In the genomic region with DNA sequence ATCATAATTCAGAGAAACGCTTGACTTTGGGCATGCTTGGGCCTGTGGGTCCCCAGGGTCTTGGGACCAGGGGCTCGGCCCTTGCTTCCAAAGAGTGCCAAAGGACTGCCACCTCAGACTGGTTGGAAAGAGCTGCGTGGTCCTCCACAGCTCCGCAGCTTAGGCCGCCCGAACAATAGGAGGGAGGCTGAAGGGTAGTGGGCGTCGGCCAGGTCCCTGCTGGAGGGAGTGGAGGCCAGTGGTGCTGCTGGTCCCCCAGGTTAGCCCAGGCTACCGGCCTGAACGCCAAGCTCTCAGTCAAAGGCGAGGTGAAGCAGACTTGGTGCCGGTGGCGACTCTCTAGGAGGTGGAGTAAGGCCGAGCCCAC, we compare ENCODE assay signal across 8 mouse cellular contexts. TPM values are rescaled to one million over a fixed set of nuclear protein-coding genes. Genes with fewer than 3 reads are reported as not detected.
A peak's percentile ranks its signal among the peaks of the same experiment; 100 is the strongest.
DNase-seq lines count a peak whose midpoint lies in the region; ATAC-seq and TF ChIP-seq lines count a peak whose summit lies in the region.

No protein-coding gene starts in this region.

- DNase-seq in frontal cortex, adult 2 months (ENCODE audit: extremely low spot score in 1 of 2, low spot score in 1 of 2) = no peak
- peak; percentile 27 for DNase-seq in ovary, postnatal 36 days (ENCODE audit: low spot score)
- DNase-seq in ovary, postnatal 14 days (ENCODE audit: low spot score) = no peak
- DNase-seq in left cerebral cortex, adult 18-20 months (ENCODE audit: low spot score in 2 of 2) = no peak
- DNase-seq in thymus, postnatal 36 days = no peak

- no peak for TF ChIP-seq CTCF in small intestine, adult 2 months (IDR thresholded peaks at IDR 0.05; ENCODE audit: extremely low read depth, insufficient read length, insufficient replicate concordance, low read depth, low read length)

- 0 out of 2 replicates have a peak overlapping the region, but pooled peaks have one; percentile 23 for H3K27ac ChIP-seq in limb, embryonic 12.5 days
- no peak overlapping the region for H3K27ac ChIP-seq in small intestine, adult 2 months (ENCODE audit: insufficient read depth, low read depth, low read length)

- H3K4me1 ChIP-seq in limb, embryonic 12.5 days (replicated peaks) = peaks cover 10% of the 10 kb centered on the region
- peaks cover 20% of the 10 kb centered on the region for H3K4me1 ChIP-seq in small intestine, adult 2 months (ENCODE audit: control insufficient read depth, insufficient read depth, insufficient read length, low read length)

- peaks cover 74% of the 10 kb centered on the region for H3K27me3 ChIP-seq in limb, embryonic 12.5 days
- 0 out of 2 replicates have a peak, but pooled peaks cover 2% of the 10 kb centered on the region for H3K27me3 ChIP-seq in small intestine, adult 2 months (ENCODE audit: control insufficient read depth, insufficient read depth, low read length)

- H3K4me3 ChIP-seq in limb, embryonic 12.5 days (replicated peaks) = peak overlapping the region; percentile 65
- peak overlapping the region; percentile 85 for H3K4me3 ChIP-seq in small intestine, adult 2 months (ENCODE audit: low read depth, low read length)

- peak overlapping the region; percentile 73 for H3K9ac ChIP-seq in limb, embryonic 12.5 days (replicated peaks)

- ATAC-seq in frontal cortex, adult (ENCODE audit: low TSS enrichment) = 0 out of 2 replicates have a peak, but pooled peaks have one; percentile 11
- 0 out of 2 replicates have a peak, but pooled peaks have one; percentile 12 for ATAC-seq in limb, embryonic 12.5 days (ENCODE audit: insufficient number of reproducible peaks, insufficient read depth, low FRiP score, low TSS enrichment, low read depth)

- TF ChIP-seq POLR2A in small intestine, adult 2 months (IDR thresholded peaks at IDR 0.05; ENCODE audit: low read depth, low read length) = no peak

- peak overlapping the region; percentile 96 for H3K4me2 ChIP-seq in limb, embryonic 12.5 days

- WGBS in limb, embryonic 12.5 days = 10% methylated on average over 14 of the region's 14 CpGs
- 49% methylated on average over 14 of the region's 14 CpGs for WGBS in small intestine, adult 2 months

- no peaks in the 10 kb centered on the region for H3K36me3 ChIP-seq in limb, embryonic 12.5 days
- H3K36me3 ChIP-seq in small intestine, adult 2 months (ENCODE audit: control insufficient read depth, insufficient read depth, low read length) = no peaks in the 10 kb centered on the region

- no peaks in the 10 kb centered on the region for H3K9me3 ChIP-seq in limb, embryonic 12.5 days

RNA-seq across cellular contexts. Expression of gene Epb41l1, which starts 0.4 kb away (rescaled TPM):
- 211 and 225 TPM in 2 replicates for polyA plus RNA-seq in frontal cortex, adult 2 months (2012; rRNA removed)
- polyA plus RNA-seq in limb, embryonic 12.5 days (2016; fragmentation: Nextera tagmentation; extraction: Ambion mirVana) = 2.5 and 2.6 TPM in 2 replicates
- polyA plus RNA-seq in small intestine, adult 2 months (2012; rRNA removed) = 11.8 and 14.0 TPM in 2 replicates
- 100 to 1,000 TPM; 364 to 365 TPM for total RNA-seq in left cerebral cortex, adult 18-20 months (2021)

Comparison
In these comparisons a context has a peak if more than half of its experiments do, and no peak if none do; other contexts are left out.
1. RNA of gene Epb41l1, which starts 0.4 kb away (polyA plus RNA-seq): 211 to 225 TPM in frontal cortex, adult 2 months; 11.8 to 14.0 TPM in small intestine, adult 2 months and 2.5 to 2.6 TPM in limb, embryonic 12.5 days; every median in the first group is over 10 times any median in the second.